Mouse (Mus musculus): Measurements from ENCODE around the gene Myo5c. TPM values are rescaled to one million over a fixed set of nuclear protein-coding genes. Genes with fewer than 3 reads are reported as not detected.

Gene Myo5c
- polyA plus RNA-seq, 1 experiment = 0.81 TPM

- WGBS = 91% methylated on average over 2 of the region's 2 CpGs
These were observed 29.8 kb upstream of the Myo5c start for GRCm38 (mm10) chr9:75202036-75202435.

GRCm38 (mm10) chr9:75209246-75209645 lies 22.6 kb upstream of the Myo5c start:
- TF ChIP-seq CTCF (IDR thresholded peaks at IDR 0.05; ENCODE audit: extremely low read depth, insufficient read depth, insufficient read length, insufficient replicate concordance) (no peak), POLR2A (IDR thresholded peaks at IDR 0.05; ENCODE audit: low read depth, low read length) (no peak)
- WGBS = 83% methylated on average over 1 of the region's 1 CpGs
- DNase-seq (ENCODE audit: low read depth in 1 of 2, low spot score in 2 of 2) = no peak
- no peaks in the 10 kb centered on the region for H3K27me3 ChIP-seq (ENCODE audit: control insufficient read depth, insufficient read depth, low read length)
- no peaks in the 10 kb centered on the region for H3K4me1 ChIP-seq (ENCODE audit: control insufficient read depth, insufficient read depth, insufficient read length)
- H3K27ac ChIP-seq (ENCODE audit: insufficient read depth, low read length) = no peak overlapping the region
- no peak overlapping the region for H3K4me3 ChIP-seq (ENCODE audit: extremely low read depth, insufficient read depth, insufficient read length)
- H3K36me3 ChIP-seq (ENCODE audit: control insufficient read depth, insufficient read depth, low read length) = peaks cover 16% of the 10 kb centered on the region

More at GRCm38 (mm10) chr9:75202036-75202435, 29.8 kb upstream of the Myo5c start:
- no peaks in the 10 kb centered on the region for H3K4me1 ChIP-seq (ENCODE audit: control insufficient read depth, insufficient read depth, insufficient read length)
- H3K27ac ChIP-seq (ENCODE audit: insufficient read depth, low read length) = no peak overlapping the region
- H3K36me3 ChIP-seq (ENCODE audit: control insufficient read depth, insufficient read depth, low read length) = peaks cover 19% of the 10 kb centered on the region
- H3K27me3 ChIP-seq (ENCODE audit: control insufficient read depth, insufficient read depth, low read length) = no peaks in the 10 kb centered on the region
- no peak overlapping the region for H3K4me3 ChIP-seq (ENCODE audit: extremely low read depth, insufficient read depth, insufficient read length)
- TF ChIP-seq POLR2A (IDR thresholded peaks at IDR 0.05; ENCODE audit: low read depth, low read length) (no peak), CTCF (IDR thresholded peaks at IDR 0.05; ENCODE audit: extremely low read depth, insufficient read depth, insufficient read length, insufficient replicate concordance) (no peak)
- DNase-seq (ENCODE audit: low read depth in 1 of 2, low spot score in 2 of 2) = no peak

DNA sequence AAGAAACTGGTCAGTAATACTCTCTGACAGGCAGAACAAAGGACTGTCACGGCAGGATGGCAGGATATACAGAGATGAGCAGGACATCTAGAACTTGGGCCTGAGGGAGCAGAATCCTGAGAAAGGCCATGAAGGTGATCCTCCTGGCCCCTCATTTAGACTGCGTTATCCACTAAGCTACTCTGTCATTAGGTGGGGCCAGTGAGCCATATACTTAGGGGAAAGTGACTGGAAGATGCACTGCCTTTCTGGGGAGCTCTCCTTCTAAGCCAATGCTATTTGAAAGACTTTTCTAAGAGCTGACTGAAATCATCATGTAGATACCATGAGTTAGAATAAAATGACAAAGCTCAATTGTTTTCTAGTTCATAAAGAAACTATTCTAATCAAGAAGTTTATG lies 21.6 kb upstream of the Myo5c start:
- Histone ChIP-seq H3K4me1 (ENCODE audit: control insufficient read depth, insufficient read depth, insufficient read length) (no peaks in the 10 kb centered on the region), H3K27ac (ENCODE audit: insufficient read depth, low read length) (no peak overlapping the region), H3K27me3 (ENCODE audit: control insufficient read depth, insufficient read depth, low read length) (no peaks in the 10 kb centered on the region), H3K4me3 (ENCODE audit: extremely low read depth, insufficient read depth, insufficient read length) (no peak overlapping the region), H3K36me3 (ENCODE audit: control insufficient read depth, insufficient read depth, low read length) (peaks cover 19% of the 10 kb centered on the region)
- DNase-seq (ENCODE audit: low read depth in 1 of 2, low spot score in 2 of 2) = no peak
- TF ChIP-seq POLR2A (IDR thresholded peaks at IDR 0.05; ENCODE audit: low read depth, low read length) = no peak
- TF ChIP-seq CTCF (IDR thresholded peaks at IDR 0.05; ENCODE audit: extremely low read depth, insufficient read depth, insufficient read length, insufficient replicate concordance) = no peak
- 91% methylated on average over 2 of the region's 2 CpGs for WGBS

- no peaks in the 10 kb centered on the region for H3K4me1 ChIP-seq (ENCODE audit: control insufficient read depth, insufficient read depth, insufficient read length)
- H3K27ac ChIP-seq (ENCODE audit: insufficient read depth, low read length) = no peak overlapping the region
- H3K4me3 ChIP-seq (ENCODE audit: extremely low read depth, insufficient read depth, insufficient read length) = no peak overlapping the region
- WGBS = 94% methylated on average over 11 of the region's 11 CpGs
- no peak for DNase-seq (ENCODE audit: low read depth in 1 of 2, low spot score in 2 of 2)
- no peaks in the 10 kb centered on the region for H3K27me3 ChIP-seq (ENCODE audit: control insufficient read depth, insufficient read depth, low read length)
- peaks cover 32% of the 10 kb centered on the region for H3K36me3 ChIP-seq (ENCODE audit: control insufficient read depth, insufficient read depth, low read length)
- no peak for TF ChIP-seq POLR2A (IDR thresholded peaks at IDR 0.05; ENCODE audit: low read depth, low read length)
- no peak for TF ChIP-seq CTCF (IDR thresholded peaks at IDR 0.05; ENCODE audit: extremely low read depth, insufficient read depth, insufficient read length, insufficient replicate concordance)
These were observed 16.9 kb upstream of the Myo5c start for GRCm38 (mm10) chr9:75214743-75215413.

DNA sequence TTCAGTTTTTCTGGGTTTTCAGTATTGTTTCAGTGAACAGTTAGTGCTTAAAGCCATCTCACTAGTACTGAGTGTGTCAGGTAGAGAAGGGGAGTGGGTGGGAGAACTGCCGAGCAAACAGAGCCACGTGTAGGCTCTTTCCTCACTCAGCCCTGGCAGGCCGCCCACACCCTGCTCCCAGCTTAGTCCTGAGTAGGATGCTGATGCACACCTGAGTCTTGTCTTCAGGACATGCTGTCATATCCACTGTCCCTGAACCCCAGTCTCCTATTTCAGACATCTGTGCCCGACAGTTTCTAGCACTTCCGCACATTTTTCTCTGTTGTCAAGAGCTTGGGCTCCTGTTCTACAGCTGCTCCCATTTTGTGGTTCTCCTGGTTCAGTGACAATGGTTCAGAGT lies 11.9 kb upstream of the Myo5c start:
- Histone ChIP-seq H3K27ac (ENCODE audit: insufficient read depth, low read length) (no peak overlapping the region), H3K4me3 (ENCODE audit: extremely low read depth, insufficient read depth, insufficient read length) (no peak overlapping the region), H3K27me3 (ENCODE audit: control insufficient read depth, insufficient read depth, low read length) (no peaks in the 10 kb centered on the region), H3K4me1 (ENCODE audit: control insufficient read depth, insufficient read depth, insufficient read length) (no peaks in the 10 kb centered on the region), H3K36me3 (ENCODE audit: control insufficient read depth, insufficient read depth, low read length) (peaks cover 24% of the 10 kb centered on the region)
- no peak for TF ChIP-seq POLR2A (IDR thresholded peaks at IDR 0.05; ENCODE audit: low read depth, low read length)
- TF ChIP-seq CTCF (IDR thresholded peaks at IDR 0.05; ENCODE audit: extremely low read depth, insufficient read depth, insufficient read length, insufficient replicate concordance) = no peak
- 81% methylated on average over 5 of the region's 5 CpGs for WGBS
- DNase-seq (ENCODE audit: low read depth in 1 of 2, low spot score in 2 of 2) = no peak

- no peaks in the 10 kb centered on the region for H3K4me1 ChIP-seq (ENCODE audit: control insufficient read depth, insufficient read depth, insufficient read length)
- TF ChIP-seq CTCF (IDR thresholded peaks at IDR 0.05; ENCODE audit: extremely low read depth, insufficient read depth, insufficient read length, insufficient replicate concordance) (no peak), POLR2A (IDR thresholded peaks at IDR 0.05; ENCODE audit: low read depth, low read length) (no peak)
- H3K27ac ChIP-seq (ENCODE audit: insufficient read depth, low read length) = no peak overlapping the region
- DNase-seq (ENCODE audit: low read depth in 1 of 2, low spot score in 2 of 2) = no peak
- WGBS = 69% methylated on average over 10 of the region's 10 CpGs
- no peak overlapping the region for H3K4me3 ChIP-seq (ENCODE audit: extremely low read depth, insufficient read depth, insufficient read length)
- H3K27me3 ChIP-seq (ENCODE audit: control insufficient read depth, insufficient read depth, low read length) = no peaks in the 10 kb centered on the region
- H3K36me3 ChIP-seq (ENCODE audit: control insufficient read depth, insufficient read depth, low read length) = peaks cover 15% of the 10 kb centered on the region
These were observed 10.2 kb upstream of the Myo5c start for GRCm38 (mm10) chr9:75221420-75222287.
